Mouse (Mus musculus): Measurements from ENCODE around the gene Scgb1b27.
"Not testable (repeated sequence)": the region's sequence is repeated elsewhere in the genome, so short reads cannot be mapped to it uniquely, and the experiment has no call there.

DNA sequence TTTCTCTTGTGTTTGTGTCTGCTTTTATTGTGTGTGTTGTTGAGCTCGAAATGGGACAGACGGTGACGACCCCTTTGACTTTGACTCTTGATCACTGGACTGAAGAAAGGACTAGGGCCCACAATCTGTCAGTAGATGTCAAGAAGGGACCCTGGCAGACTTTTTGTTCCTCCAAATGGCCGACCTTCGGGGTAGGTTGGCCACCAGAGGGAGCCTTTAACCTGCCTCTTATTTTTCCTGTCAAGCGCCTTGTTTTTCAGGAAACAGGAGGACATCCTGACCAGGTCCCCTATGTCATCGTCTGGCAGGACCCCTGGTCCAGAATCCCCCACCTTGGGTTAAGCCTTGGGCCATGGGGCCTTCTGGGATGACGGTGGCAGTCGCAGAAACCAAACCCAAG lies 5.9 kb downstream of the Scgb1b27 start:
- not testable (repeated sequence) for TF ChIP-seq CTCF (conservative IDR thresholded peaks at IDR 0.05; ENCODE audit: low read length); POU5F1 (IDR thresholded peaks at IDR 0.05; ENCODE audit: borderline replicate concordance, low read length)
